ENCODE assay signal across 11 mouse cellular contexts in genomic region chr1:184881211-184881610, GRCm38 (mm10). TPM values are rescaled to one million over a fixed set of nuclear protein-coding genes. Genes with fewer than 3 reads are reported as not detected.
A peak's percentile ranks its signal among the peaks of the same experiment; 100 is the strongest.
DNase-seq lines count a peak whose midpoint lies in the region; ATAC-seq and TF ChIP-seq lines count a peak whose summit lies in the region.
"Had no signal": no experiment of that assay in that cellular context is flagged by ENCODE, and none has a peak within 500 bp of the region (broad histone marks: within the 10 kb centered on the region; RNA-seq: fewer than 3 reads in every experiment).

No protein-coding gene starts in this region.

- intact Hi-C loops in heart, postnatal 25 days (cut with DNase I): no loop called here

- H3K4me2 ChIP-seq in heart, embryonic 16.5 days (ENCODE audit: low read depth, low read length): peak overlapping the region; percentile 88
- H3K4me2 ChIP-seq in lung, embryonic 15.5 days: peak overlapping the region; percentile 81
- H3K4me2 ChIP-seq in intestine, postnatal 0 days (replicated peaks; ENCODE audit: low read depth): peak overlapping the region; percentile 83

- no peak for ATAC-seq in heart, embryonic 16.5 days (replicated peaks; ENCODE audit: extremely low read depth, insufficient read depth, low FRiP score)
- ATAC-seq in lung, embryonic 15.5 days (ENCODE audit: borderline replicate concordance, extremely low read depth, low FRiP score, low TSS enrichment): no peak
- ATAC-seq in intestine, postnatal 0 days: no peak
- ATAC-seq: forebrain, postnatal 0 days; inflammation-experienced regulatory T-cells, adult 6 months had no signal

- H3K9ac ChIP-seq in heart, embryonic 16.5 days (ENCODE audit: low read length): no peak overlapping the region
- H3K9ac ChIP-seq in lung, embryonic 15.5 days: no peak overlapping the region
- no peak overlapping the region for H3K9ac ChIP-seq in intestine, postnatal 0 days (ENCODE audit: low read depth, low read length)
- H3K9ac ChIP-seq: forebrain, postnatal 0 days had no signal

- H3K4me3 ChIP-seq in heart, embryonic 16.5 days (ENCODE audit: low read length): peak overlapping the region; percentile 66
- H3K4me3 ChIP-seq in lung, embryonic 15.5 days: peak overlapping the region; percentile 50
- H3K4me3 ChIP-seq in intestine, postnatal 0 days (ENCODE audit: low read depth, low read length): peak overlapping the region; percentile 65; the same call in 1 of the 2 replicates
- peak overlapping the region; percentile 62 for H3K4me3 ChIP-seq in small intestine, adult 2 months (ENCODE audit: low read depth, low read length)

- 88% methylated on average over 5 of the region's 5 CpGs for WGBS in heart, embryonic 16.5 days
- WGBS in lung, embryonic 15.5 days: 75% methylated on average over 5 of the region's 5 CpGs
- 87% methylated on average over 5 of the region's 5 CpGs for WGBS in intestine, postnatal 0 days
- 86% methylated on average over 5 of the region's 5 CpGs for WGBS in small intestine, adult 2 months

- no peak overlapping the region for H3K27ac ChIP-seq in heart, embryonic 16.5 days (ENCODE audit: low read length)
- no peak overlapping the region for H3K27ac ChIP-seq in lung, embryonic 15.5 days
- no peak overlapping the region for H3K27ac ChIP-seq in intestine, postnatal 0 days (ENCODE audit: low read depth, low read length)
- H3K27ac ChIP-seq in small intestine, adult 2 months (ENCODE audit: insufficient read depth, low read depth, low read length): peak overlapping the region; percentile 70; the same call in 1 of the 2 replicates

- no peak for TF ChIP-seq POLR2A in small intestine, adult 2 months (IDR thresholded peaks at IDR 0.05; ENCODE audit: low read depth, low read length)

- H3K9me3 ChIP-seq in heart, embryonic 16.5 days (replicated peaks; ENCODE audit: control insufficient read depth, low read length): no peaks in the 10 kb centered on the region
- H3K9me3 ChIP-seq in lung, embryonic 15.5 days: no peaks in the 10 kb centered on the region
- H3K9me3 ChIP-seq in intestine, postnatal 0 days (ENCODE audit: control insufficient read depth): no peaks in the 10 kb centered on the region

- H3K36me3 ChIP-seq in heart, embryonic 16.5 days (ENCODE audit: control insufficient read depth, insufficient read depth): no peaks in the 10 kb centered on the region
- H3K36me3 ChIP-seq in lung, embryonic 15.5 days: no peaks in the 10 kb centered on the region
- no peaks in the 10 kb centered on the region for H3K36me3 ChIP-seq in intestine, postnatal 0 days (ENCODE audit: control insufficient read depth, insufficient read depth)
- H3K36me3 ChIP-seq in small intestine, adult 2 months (ENCODE audit: control insufficient read depth, insufficient read depth, low read length): peaks cover 4% of the 10 kb centered on the region; the same call in 1 of the 2 replicates

- no peak for DNase-seq in heart, postnatal 25 days (ENCODE audit: low spot score)
- no peak for DNase-seq in lung, postnatal 25 days (ENCODE audit: low spot score)
- DNase-seq in thymus, postnatal 36 days: no peak
- DNase-seq: cerebellum, adult 11 months; forebrain, postnatal 0 days had no signal

- H3K4me1 ChIP-seq in heart, embryonic 16.5 days (ENCODE audit: control insufficient read depth, insufficient read depth, low read length): peaks cover 4% of the 10 kb centered on the region; the same call in 1 of the 2 replicates
- peaks cover 11% of the 10 kb centered on the region; the same call in 1 of the 2 replicates for H3K4me1 ChIP-seq in lung, embryonic 15.5 days
- peaks cover 8% of the 10 kb centered on the region; the same call in 1 of the 2 replicates for H3K4me1 ChIP-seq in intestine, postnatal 0 days (replicated peaks; ENCODE audit: control insufficient read depth, insufficient read depth, low read length)
- H3K4me1 ChIP-seq in small intestine, adult 2 months (ENCODE audit: control insufficient read depth, insufficient read depth, insufficient read length, low read length): peaks cover 18% of the 10 kb centered on the region

- TF ChIP-seq CTCF in intestine, postnatal 0 days (IDR thresholded peaks at IDR 0.05; ENCODE audit: low read depth): no peak
- no peak for TF ChIP-seq CTCF in small intestine, adult 2 months (IDR thresholded peaks at IDR 0.05; ENCODE audit: extremely low read depth, insufficient read length, insufficient replicate concordance, low read depth, low read length)

- H3K27me3 ChIP-seq in heart, embryonic 16.5 days (ENCODE audit: control insufficient read depth, insufficient read depth, low read length): peaks cover 25% of the 10 kb centered on the region
- H3K27me3 ChIP-seq in lung, embryonic 15.5 days: peaks cover 36% of the 10 kb centered on the region
- H3K27me3 ChIP-seq in intestine, postnatal 0 days (replicated peaks; ENCODE audit: control insufficient read depth, insufficient read depth, low read length): 0 out of 2 replicates have a peak, but pooled peaks cover 3% of the 10 kb centered on the region
- H3K27me3 ChIP-seq in small intestine, adult 2 months (ENCODE audit: control insufficient read depth, insufficient read depth, low read length): no peaks in the 10 kb centered on the region
- H3K27me3 ChIP-seq: CH12.LX had no signal

RNA-seq across cellular contexts. Expression of gene C130074G19Rik, which starts 1.8 kb away (rescaled TPM):
- 1.1 and 1.3 TPM in 2 replicates for polyA plus RNA-seq in heart, embryonic 16.5 days (2015; fragmentation: Nextera tagmentation; extraction: Ambion mirVana)
- total RNA-seq in heart, postnatal 25 days (2021): 10 to 100 TPM; 17.4 to 18.0 TPM
- 2.7 TPM in 2 replicates for polyA plus RNA-seq in lung, embryonic 15.5 days (2015; fragmentation: Nextera tagmentation; extraction: Ambion mirVana)
- 6.3 and 6.4 TPM in 2 replicates for polyA plus RNA-seq in intestine, postnatal 0 days (2015; fragmentation: Nextera tagmentation; extraction: Ambion mirVana)
- 16.2 and 45.1 TPM in 2 replicates for polyA plus RNA-seq in small intestine, adult 2 months (2012; rRNA removed)
- total RNA-seq: CH12.LX had no signal
- polyA plus RNA-seq: inflammation-experienced regulatory T-cells, adult 6 months had no signal

RNA-seq across cellular contexts. Expression of gene Marc2, which starts 35.0 kb away (rescaled TPM):
- 117 and 137 TPM in 2 replicates for polyA plus RNA-seq in heart, embryonic 16.5 days (2015; fragmentation: Nextera tagmentation; extraction: Ambion mirVana)
- 100 to 1,000 TPM; 106 to 111 TPM for total RNA-seq in heart, postnatal 25 days (2021)
- 150 and 160 TPM in 2 replicates for polyA plus RNA-seq in lung, embryonic 15.5 days (2015; fragmentation: Nextera tagmentation; extraction: Ambion mirVana)
- 555 and 620 TPM in 2 replicates for polyA plus RNA-seq in intestine, postnatal 0 days (2015; fragmentation: Nextera tagmentation; extraction: Ambion mirVana)
- polyA plus RNA-seq in small intestine, adult 2 months (2012; rRNA removed): 332 and 352 TPM in 2 replicates
